Mouse (Mus musculus): ENCODE measurements around the gene Pmf1. TPM values are rescaled to one million over a fixed set of nuclear protein-coding genes. Genes with fewer than 3 reads are reported as not detected.

Gene Pmf1
- total RNA-seq, 2 experiments from 2014 or later: 87.5 to 88.0 TPM

- DNase-seq: no peak
These were observed 59.4 kb downstream of the Pmf1 start for GRCm38 (mm10) chr3:88350732-88351131.

Small RNAs within 50 kb of the gene (microRNA-seq; reads per million reads assigned to microRNA genes)
- 0 reads per million in 2 experiments for gene Mir7011

Other genes starting within 250 kb of the Pmf1 start
- gene Rhbg, start 155.6 kb downstream of the Pmf1 start, total RNA-seq (2021): not detected
- gene Gm38392, start 123.1 kb downstream of the Pmf1 start, total RNA-seq (2021): not detected
- 1 to 10 TPM; 6.1 to 6.2 TPM for gene Tsacc, start 113.3 kb downstream of the Pmf1 start, total RNA-seq (2021)
- 100 to 1,000 TPM; 257 TPM for gene Cct3, start 113.2 kb downstream of the Pmf1 start, total RNA-seq (2021)
- 10 to 100 TPM; 74.8 to 84.6 TPM for gene Glmp, start 85.3 kb downstream of the Pmf1 start, total RNA-seq (2021)
- gene Tmem79, start 74.2 kb downstream of the Pmf1 start, total RNA-seq (2021): 1 to 10 TPM; 1.4 to 1.6 TPM
- gene Smg5, start 74.1 kb downstream of the Pmf1 start, total RNA-seq (2021): 10 to 100 TPM; 53.2 to 61.3 TPM
- gene Paqr6, start 45.7 kb downstream of the Pmf1 start, total RNA-seq (2021): under 1 TPM; 0.47 to 0.86 TPM
- not detected for gene Bglap3, start 37.6 kb downstream of the Pmf1 start, total RNA-seq (2021)
- gene Bglap2, start 31.6 kb downstream of the Pmf1 start, total RNA-seq (2021): not detected
- gene Bglap, start 25.9 kb downstream of the Pmf1 start, total RNA-seq (2021): not detected
- gene Slc25a44, start 14.8 kb upstream of the Pmf1 start, total RNA-seq (2021): 10 to 100 TPM; 13.9 to 14.6 TPM
- gene Sema4a, start 50.9 kb upstream of the Pmf1 start, total RNA-seq (2021): 1 to 10 TPM; 1.5 to 1.7 TPM
- gene Lmna, start 99.6 kb upstream of the Pmf1 start, total RNA-seq (2021): 100 to 1,000 TPM; 178 to 181 TPM
- gene Mex3a, start 122.1 kb upstream of the Pmf1 start, total RNA-seq (2021): 10 to 100 TPM; 11.7 TPM
- gene Rab25, start 138.0 kb upstream of the Pmf1 start, total RNA-seq (2021): not detected
- gene Lamtor2, start 142.7 kb upstream of the Pmf1 start, total RNA-seq (2021): 10 to 100 TPM; 81.9 to 89.1 TPM
- gene Ubqln4, start 143.4 kb upstream of the Pmf1 start, total RNA-seq (2021): 10 to 100 TPM; 55.3 to 60.1 TPM
- 100 to 1,000 TPM; 145 to 152 TPM for gene Ssr2, start 165.5 kb upstream of the Pmf1 start, total RNA-seq (2021)
- 100 to 1,000 TPM; 104 to 109 TPM for gene Arhgef2, start 195.6 kb upstream of the Pmf1 start, total RNA-seq (2021)
- gene Rxfp4, start 242.8 kb upstream of the Pmf1 start, total RNA-seq (2021): under 1 TPM in 1 of 2 experiments, not detected in 1; 0.20 TPM